Mouse (Mus musculus) hindbrain, embryonic 16.5 days (tissue): ENCODE data around the gene Noa1. TPM values are rescaled to one million over a fixed set of nuclear protein-coding genes. Genes with fewer than 3 reads are reported as not detected.

Experiments used
- ATAC-seq: fragments of 200-750 bp; cut with Nextera tagmentation; 2 replicates; pipeline ENCODE4 v1.8.0; 2017; ENCODE audit warnings: moderate TSS enrichment, moderate library complexity
- H3K27ac ChIP-seq: fragments of 300-500 bp; sonication (generic); 2 replicates; pipeline ENCODE4 v1.5.1; 2014; ENCODE audit warnings: low read depth, mild to moderate bottlenecking, control low read depth, low read length, moderate library complexity
- H3K27me3 ChIP-seq: fragments of 300-500 bp; sonication (generic); replicated peaks from 2 replicates; pipeline ENCODE4 v1.6.1; 2014; ENCODE audit warnings: low read length; ENCODE audit not compliant: control insufficient read depth, insufficient read depth
- H3K36me3 ChIP-seq: fragments of 300-500 bp; sonication (generic); 2 replicates; pipeline ENCODE4 v1.6.1; 2014; ENCODE audit warnings: mild to moderate bottlenecking, low read length, moderate library complexity, mixed read lengths; ENCODE audit not compliant: control insufficient read depth, insufficient read depth
- H3K4me1 ChIP-seq: fragments of 300-500 bp; sonication (generic); 2 replicates; pipeline ENCODE4 v1.6.1; 2014; ENCODE audit warnings: low read depth, low read length; ENCODE audit not compliant: control insufficient read depth, insufficient read depth
- H3K4me2 ChIP-seq: fragments of 300-500 bp; sonication (generic); 2 replicates; pipeline ENCODE4 v1.6.1; 2014; ENCODE audit warnings: mild to moderate bottlenecking, low read length, control low read depth, moderate library complexity
- H3K4me3 ChIP-seq: fragments of 300-500 bp; sonication (generic); 2 replicates; pipeline ENCODE4 v1.5.1; 2014; ENCODE audit warnings: mild to moderate bottlenecking, low read length, control low read depth, moderate library complexity
- H3K9ac ChIP-seq: fragments of 300-500 bp; sonication (generic); 2 replicates; pipeline ENCODE4 v1.6.1; 2014; ENCODE audit warnings: low read depth, mild to moderate bottlenecking, control low read depth, low read length, moderate library complexity
- H3K9me3 ChIP-seq: fragments of 300-500 bp; sonication (generic); 2 replicates; pipeline ENCODE4 v1.6.1; 2014; ENCODE audit warnings: mild to moderate bottlenecking, low read length, moderate library complexity; ENCODE audit not compliant: control insufficient read depth
- WGBS: fragments of 180-500 bp; shearing (Covaris S2); extraction: QIAGEN DNeasy Blood & Tissue Kit; methylation state at CpG from one replicate; pipeline ENCODE4 v1.1.7; 2014; 5-methylcytosine and 5-hydroxymethylcytosine counted together
- polyA plus RNA-seq: library from polyadenylated mRNA; unstranded; fragments of >200 nt; fragmentation: Nextera tagmentation; extraction: Ambion mirVana; gene quantifications from 2 replicates; pipeline ENCODE4 v1.2.1, GENCODE M21; 2015

Noa1 gene
- polyA plus RNA-seq, 1 experiment from 2014 or later, result 34.7 TPM

DNA sequence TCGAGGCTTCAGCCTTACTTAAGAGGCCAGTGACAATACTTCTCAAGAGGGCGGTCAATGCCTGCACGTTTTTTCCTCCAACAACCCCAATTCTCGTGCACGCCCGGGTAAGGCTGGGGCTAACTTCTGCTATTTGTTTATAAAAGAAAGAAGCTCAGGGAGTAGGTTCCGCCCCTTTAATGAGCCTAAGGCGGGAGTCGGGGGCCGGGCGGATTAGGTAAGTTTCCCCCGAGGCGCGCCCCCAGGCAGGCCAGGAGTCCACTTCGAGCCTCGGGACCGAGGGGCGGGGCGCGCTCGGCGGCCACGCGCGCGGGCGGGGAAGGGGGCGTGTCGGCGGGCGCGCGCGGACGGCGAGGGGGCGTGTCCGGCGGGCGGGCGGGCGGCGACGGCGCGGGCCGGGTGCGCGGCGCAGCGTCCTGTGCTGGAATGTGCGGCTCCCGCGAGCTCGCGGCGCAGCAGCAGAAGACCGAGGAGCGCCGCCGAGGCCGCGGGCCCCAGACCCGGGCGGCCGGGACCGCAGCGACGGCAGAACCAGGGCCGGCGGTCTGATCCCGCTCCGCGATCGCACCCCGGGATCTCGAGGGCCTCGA, 44.7 kb downstream of the Noa1 start, which contains the start of gene Rest:
TSS of gene Rest (plus strand) at position 411 of the 590 bp plus-strand sequence.
- under 1% methylated on average over 32 of the region's 78 CpGs for WGBS
- H3K4me3 ChIP-seq, result peak within 1 kb of the TSS; percentile 81
- H3K27me3 ChIP-seq, result no peaks in the 10 kb centered on the region
- H3K4me1 ChIP-seq, result no peaks in the 10 kb centered on the region; the same call in 1 of the 2 replicates
- no peaks in the 10 kb centered on the region for H3K9me3 ChIP-seq
- H3K36me3 ChIP-seq, result peaks cover 6% of the 10 kb centered on the region; the same call in 1 of the 2 replicates
- H3K4me2 ChIP-seq, result peak within 1 kb of the TSS; percentile 93
- peak within 1 kb of the TSS; percentile 88 for H3K27ac ChIP-seq
- peak; percentile 90 for ATAC-seq
- H3K9ac ChIP-seq, result peak within 1 kb of the TSS; percentile 80

DNA sequence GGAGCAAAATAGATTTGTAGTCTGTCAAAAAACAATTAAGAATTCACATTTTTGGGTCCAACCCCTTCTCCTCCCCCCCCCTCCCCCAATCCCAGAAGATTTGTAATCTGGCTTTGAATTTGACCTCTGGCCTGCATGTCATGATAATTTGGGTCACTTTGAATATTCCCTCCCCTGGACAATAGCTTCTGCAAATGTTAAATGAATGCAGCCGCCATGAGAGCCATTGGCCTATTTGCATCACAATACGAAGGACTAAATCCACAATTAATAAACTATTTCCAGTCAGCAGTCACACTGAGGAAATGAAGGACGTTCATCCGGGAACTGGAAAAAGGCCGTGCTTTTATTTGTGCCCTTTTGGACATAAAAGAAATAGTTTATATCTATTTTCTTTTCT, 47.8 kb downstream of the Noa1 start:
- Histone ChIP-seq H3K4me3 (no peak overlapping the region), H3K9me3 (no peaks in the 10 kb centered on the region), H3K27ac (no peak overlapping the region), H3K36me3 (no peaks in the 10 kb centered on the region), H3K4me2 (no peak overlapping the region), H3K4me1 (no peaks in the 10 kb centered on the region; the same call in 1 of the 2 replicates), H3K27me3 (no peaks in the 10 kb centered on the region), H3K9ac (no peak overlapping the region)
- ATAC-seq, result no peak
- 24% methylated on average over 5 of the region's 5 CpGs for WGBS

GRCm38 (mm10) chr5:77261137-77261536, 48.7 kb downstream of the Noa1 start:
- H3K4me2 ChIP-seq, result no peak overlapping the region
- WGBS, result 80% methylated on average over 4 of the region's 4 CpGs
- H3K4me1 ChIP-seq, result no peaks in the 10 kb centered on the region
- no peak overlapping the region for H3K4me3 ChIP-seq
- no peaks in the 10 kb centered on the region for H3K27me3 ChIP-seq
- no peaks in the 10 kb centered on the region for H3K9me3 ChIP-seq
- H3K27ac ChIP-seq, result no peak overlapping the region
- no peak overlapping the region for H3K9ac ChIP-seq
- H3K36me3 ChIP-seq, result no peaks in the 10 kb centered on the region
- no peak for ATAC-seq

- Histone ChIP-seq H3K4me3 (no peak overlapping the region), H3K36me3 (no peaks in the 10 kb centered on the region), H3K9ac (no peak overlapping the region), H3K4me1 (no peaks in the 10 kb centered on the region), H3K9me3 (no peaks in the 10 kb centered on the region), H3K4me2 (no peak overlapping the region), H3K27me3 (no peaks in the 10 kb centered on the region), H3K27ac (no peak overlapping the region)
- no peak for ATAC-seq
- 65% methylated on average over 6 of the region's 6 CpGs for WGBS
These were observed 49.7 kb downstream of the Noa1 start for GRCm38 (mm10) chr5:77260141-77260540.

- Histone ChIP-seq H3K9ac (no peak overlapping the region), H3K4me1 (no peaks in the 10 kb centered on the region), H3K27me3 (no peaks in the 10 kb centered on the region), H3K27ac (no peak overlapping the region), H3K9me3 (no peaks in the 10 kb centered on the region), H3K4me3 (no peak overlapping the region), H3K36me3 (no peaks in the 10 kb centered on the region), H3K4me2 (no peak overlapping the region)
- no peak for ATAC-seq
These were observed 50.6 kb downstream of the Noa1 start for GRCm38 (mm10) chr5:77259315-77259714.

DNA sequence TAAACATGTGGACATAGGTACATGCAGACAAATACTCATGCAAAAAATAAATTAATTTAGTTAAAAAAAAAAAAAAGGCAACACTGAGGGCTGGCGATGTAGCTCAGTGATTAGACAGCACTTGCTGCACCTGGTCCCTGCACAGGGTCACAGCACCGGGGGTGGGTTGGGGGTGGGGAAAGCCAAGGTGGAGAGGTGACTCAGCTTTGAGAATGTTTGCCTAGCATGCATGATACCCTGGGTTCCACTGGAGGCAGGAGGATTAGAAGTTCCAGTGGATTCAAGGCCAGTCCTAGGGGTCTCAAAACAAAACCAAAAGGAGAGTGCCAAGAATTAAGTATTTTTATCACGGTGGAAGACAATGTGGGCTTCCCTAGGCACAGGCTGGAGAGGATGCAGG, 52.3 kb downstream of the Noa1 start:
- H3K36me3 ChIP-seq, result no peaks in the 10 kb centered on the region
- no peak overlapping the region for H3K27ac ChIP-seq
- no peaks in the 10 kb centered on the region for H3K9me3 ChIP-seq
- H3K4me2 ChIP-seq, result no peak overlapping the region
- H3K4me1 ChIP-seq, result no peaks in the 10 kb centered on the region
- H3K27me3 ChIP-seq, result no peaks in the 10 kb centered on the region
- 72% methylated on average over 3 of the region's 3 CpGs for WGBS
- ATAC-seq, result no peak
- no peak overlapping the region for H3K4me3 ChIP-seq
- no peak overlapping the region for H3K9ac ChIP-seq

- Histone ChIP-seq H3K36me3 (no peaks in the 10 kb centered on the region), H3K9ac (no peak overlapping the region), H3K27ac (no peak overlapping the region), H3K4me3 (no peak overlapping the region), H3K27me3 (no peaks in the 10 kb centered on the region), H3K4me1 (no peaks in the 10 kb centered on the region), H3K4me2 (no peak overlapping the region), H3K9me3 (no peaks in the 10 kb centered on the region)
- no peak for ATAC-seq
- 74% methylated on average over 3 of the region's 3 CpGs for WGBS
These were observed 55.5 kb downstream of the Noa1 start for GRCm38 (mm10) chr5:77254402-77254801.

DNA sequence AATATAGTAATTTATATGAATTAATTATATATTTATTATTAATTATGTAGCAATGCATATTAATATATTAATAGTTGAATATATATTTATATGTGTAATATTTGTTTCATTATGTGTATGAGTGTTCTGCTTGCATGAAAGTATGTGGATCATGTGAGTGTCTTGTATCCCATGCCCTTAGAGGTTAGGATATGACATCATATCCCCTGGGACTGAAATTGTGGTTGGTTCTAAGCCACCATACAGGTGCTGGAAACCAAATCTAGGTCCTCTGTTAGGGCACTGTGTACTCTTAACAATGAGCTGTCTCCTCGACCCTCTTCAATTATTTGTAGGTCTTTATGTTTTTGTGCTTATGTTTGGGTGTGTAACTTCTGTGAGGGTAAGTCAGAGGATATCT, 56.7 kb downstream of the Noa1 start:
- Histone ChIP-seq H3K27ac (no peak overlapping the region), H3K4me1 (no peaks in the 10 kb centered on the region), H3K4me2 (no peak overlapping the region), H3K9ac (no peak overlapping the region), H3K27me3 (no peaks in the 10 kb centered on the region), H3K36me3 (no peaks in the 10 kb centered on the region), H3K4me3 (no peak overlapping the region), H3K9me3 (no peaks in the 10 kb centered on the region)
- WGBS, result 79% methylated on average over 1 of the region's 1 CpGs
- ATAC-seq, result 0 out of 2 replicates have a peak, but pooled peaks have one; percentile 19

- Histone ChIP-seq H3K9ac (no peak overlapping the region), H3K4me3 (no peak overlapping the region), H3K27ac (no peak overlapping the region), H3K27me3 (no peaks in the 10 kb centered on the region), H3K9me3 (no peaks in the 10 kb centered on the region), H3K4me1 (no peaks in the 10 kb centered on the region), H3K36me3 (no peaks in the 10 kb centered on the region), H3K4me2 (no peak overlapping the region)
- 62% methylated on average over 8 of the region's 8 CpGs for whole genome bisulfite sequencing
- no peak for ATAC-seq
These were observed 57.6 kb downstream of the Noa1 start for GRCm38 (mm10) chr5:77252115-77252827.
